Mouse (Mus musculus) bone marrow macrophage, adult 2 months (primary cell): ENCODE measurements around the gene Adgrv1.

ENCODE experiments used
- CTCF ChIP-seq: IDR thresholded peaks from 2 replicates; pipeline ENCODE4 v1.5.1; 2012; ENCODE audit warnings: low read depth, mild to moderate bottlenecking, low read length, moderate library complexity
- POLR2A ChIP-seq: IDR thresholded peaks from 2 replicates; pipeline ENCODE4 v1.6.1; 2012; ENCODE audit warnings: mild to moderate bottlenecking, low read depth, low read length, borderline replicate concordance

GRCm38 (mm10) chr13:81300851-81301250, 332.1 kb downstream of the Adgrv1 start:
- TF ChIP-seq CTCF, result no peak
- no peak for TF ChIP-seq POLR2A
